Mouse (Mus musculus): ENCODE data around the gene Jag2.

Gene Jag2

DNA sequence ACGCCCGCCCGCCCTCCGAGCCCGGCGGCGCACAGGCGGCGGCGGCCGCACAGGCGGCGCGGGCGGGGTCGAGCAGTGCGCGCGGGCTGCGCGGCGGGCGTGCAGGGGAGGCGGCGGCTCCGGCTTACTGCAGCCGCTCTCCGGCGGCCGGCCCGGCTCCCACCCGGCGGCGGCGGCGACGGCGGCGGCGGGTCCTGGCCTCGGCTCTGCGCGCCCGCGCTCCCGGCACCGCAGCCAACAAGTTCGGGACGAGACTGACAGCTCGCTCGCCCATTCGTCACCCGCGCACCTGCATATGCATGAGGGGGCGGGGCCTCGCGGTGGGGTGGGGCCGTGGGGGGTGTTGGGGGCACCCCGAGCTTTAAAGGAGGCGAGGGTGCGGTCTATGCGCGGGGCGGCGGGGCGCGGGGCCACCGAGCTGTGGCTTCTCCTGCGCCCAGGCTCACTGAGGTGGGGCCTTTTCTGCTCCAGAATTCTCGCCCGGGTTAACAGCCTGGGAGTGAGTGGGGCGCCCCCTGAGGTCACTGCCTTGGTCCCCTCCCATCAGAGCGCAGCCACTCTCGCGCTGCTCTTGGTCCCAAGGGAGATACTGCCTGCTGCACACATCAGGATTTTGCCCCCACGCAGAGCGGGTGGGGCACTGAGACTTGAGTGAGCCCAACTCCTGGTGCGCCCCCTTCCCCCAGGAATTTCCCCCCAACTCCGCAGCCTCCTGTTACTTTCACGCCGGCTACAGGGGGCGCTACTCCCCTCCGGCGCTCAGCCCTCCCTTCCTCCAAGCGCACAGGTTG is at the start of gene Jag2:
Jag2 (minus strand) TSS at position 215 of the 791 bp plus-strand sequence.
- DNase-seq (ENCODE audit: extremely low spot score, low read depth, low spot score): no peak

DNA sequence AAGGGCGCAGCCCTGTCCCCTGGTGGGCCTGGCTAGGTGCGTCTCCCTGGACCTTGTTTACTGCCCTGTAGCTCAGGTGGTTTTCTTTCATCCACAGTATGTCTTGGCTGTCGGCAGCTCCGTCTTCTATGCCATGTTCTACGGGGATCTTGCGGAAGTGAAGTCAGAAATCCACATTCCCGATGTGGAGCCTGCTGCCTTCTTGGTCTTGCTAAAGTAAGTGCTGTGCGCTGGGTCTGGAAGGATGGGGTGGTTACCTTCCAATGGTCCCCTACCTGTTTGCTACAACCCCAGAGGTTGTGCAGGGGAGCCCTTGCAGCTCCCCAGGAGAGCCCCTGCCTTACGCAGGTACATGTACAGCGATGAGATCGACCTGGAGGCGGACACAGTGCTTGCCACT is 47.6 kb upstream of the Jag2 start:
- DNase-seq (ENCODE audit: extremely low spot score, low read depth, low spot score): no peak

DNA sequence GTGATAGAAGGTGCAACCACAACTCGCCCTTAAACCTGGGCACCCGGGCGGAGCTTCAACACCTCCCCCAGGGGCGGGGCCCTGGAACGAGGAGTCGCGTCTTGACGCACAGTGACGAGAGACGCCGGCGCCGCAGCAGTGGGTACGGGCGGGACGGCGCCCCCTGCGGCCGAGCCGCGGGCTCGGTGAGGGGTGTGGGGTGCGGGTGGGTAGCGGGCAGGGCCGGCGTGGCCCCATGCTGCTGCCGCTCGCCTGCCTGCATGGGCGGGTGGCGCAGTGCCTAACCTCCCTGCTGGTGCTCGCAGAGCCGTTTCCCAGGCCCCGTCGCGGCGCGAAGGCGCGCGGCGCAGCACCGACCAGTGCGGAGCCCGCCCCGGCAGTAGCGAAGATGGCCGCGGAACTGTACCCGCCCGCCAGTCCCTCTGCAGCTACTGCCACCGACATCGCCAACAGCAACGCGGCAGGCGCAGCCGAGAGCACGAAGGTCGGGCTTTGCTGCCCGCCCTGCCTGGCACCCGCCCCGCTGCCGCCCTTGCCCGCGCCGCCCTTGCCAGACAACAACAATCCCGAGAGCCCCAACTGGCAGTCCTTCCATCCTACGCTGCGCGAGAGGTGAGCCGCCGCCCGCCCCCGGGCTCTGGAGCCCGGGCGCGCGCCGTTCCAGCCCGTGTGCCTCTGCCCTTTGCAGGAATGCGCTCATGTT is 46.9 kb upstream of the Jag2 start, which contains the start of gene Btbd6:
Btbd6 (plus strand) TSS at position 112 of the 703 bp plus-strand sequence.
- DNase-seq (ENCODE audit: extremely low spot score, low read depth, low spot score): peak; percentile 50

DNA sequence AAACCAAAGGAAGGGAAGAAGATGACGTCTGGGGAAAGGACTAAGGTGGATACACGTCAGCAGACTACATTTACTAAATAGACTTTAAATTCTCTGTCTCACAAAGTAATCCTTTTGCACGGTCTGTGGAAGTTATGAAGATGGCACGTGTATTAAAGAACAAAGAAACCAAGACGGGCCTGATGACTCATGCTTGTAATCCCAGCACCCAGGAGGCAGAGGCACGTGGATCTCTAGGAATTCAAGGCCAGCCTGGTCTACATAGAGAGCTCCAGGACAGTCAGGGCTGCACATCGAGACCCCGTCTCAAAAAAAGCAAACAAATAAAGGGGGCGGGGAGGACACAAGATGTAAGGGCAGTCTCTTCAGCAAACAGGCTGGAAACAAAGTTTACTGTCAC is 45.2 kb upstream of the Jag2 start:
- no peak for DNase-seq (ENCODE audit: extremely low spot score, low read depth, low spot score)

DNA sequence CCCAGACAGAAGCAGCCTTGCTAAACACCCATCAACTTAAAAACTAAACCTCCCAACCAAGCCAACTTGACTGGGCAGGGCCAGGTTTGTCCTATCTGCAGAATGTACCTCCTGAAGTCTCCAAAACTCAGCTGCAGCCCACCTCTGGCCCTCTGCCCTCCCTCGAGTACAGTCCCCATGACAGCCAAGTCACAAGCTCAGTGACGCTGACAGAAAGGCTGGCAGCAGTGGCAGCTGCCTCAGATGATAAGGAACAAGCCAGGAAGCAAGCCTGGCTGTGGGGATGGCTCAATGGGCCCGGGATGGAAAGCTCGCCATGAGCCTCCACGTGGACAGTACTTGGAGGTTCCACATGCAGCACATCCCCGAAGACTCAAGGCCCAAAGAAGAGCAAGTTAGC is 40.0 kb upstream of the Jag2 start:
- no peak for DNase-seq (ENCODE audit: extremely low spot score, low read depth, low spot score)

DNA sequence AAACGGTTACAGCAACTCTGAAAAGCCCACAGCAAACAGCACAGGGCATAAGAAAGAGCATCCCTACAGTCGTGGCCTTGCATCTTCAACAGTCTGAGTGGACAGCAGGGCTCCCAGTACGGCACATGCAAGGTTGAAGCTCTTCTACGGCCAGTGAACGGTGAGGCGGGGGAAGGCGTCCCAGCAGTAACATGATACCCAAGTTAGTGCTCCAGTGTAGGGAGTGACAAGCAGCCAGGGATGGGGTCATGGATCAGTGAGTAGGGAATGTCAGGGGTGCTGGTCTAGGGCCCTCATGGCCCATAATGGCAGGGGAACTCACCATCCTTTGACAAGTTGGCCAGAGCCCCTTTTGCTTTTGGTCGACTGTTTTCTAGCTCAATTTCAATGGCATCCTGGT is 39.4 kb upstream of the Jag2 start:
- DNase-seq (ENCODE audit: extremely low spot score, low read depth, low spot score): no peak

DNA sequence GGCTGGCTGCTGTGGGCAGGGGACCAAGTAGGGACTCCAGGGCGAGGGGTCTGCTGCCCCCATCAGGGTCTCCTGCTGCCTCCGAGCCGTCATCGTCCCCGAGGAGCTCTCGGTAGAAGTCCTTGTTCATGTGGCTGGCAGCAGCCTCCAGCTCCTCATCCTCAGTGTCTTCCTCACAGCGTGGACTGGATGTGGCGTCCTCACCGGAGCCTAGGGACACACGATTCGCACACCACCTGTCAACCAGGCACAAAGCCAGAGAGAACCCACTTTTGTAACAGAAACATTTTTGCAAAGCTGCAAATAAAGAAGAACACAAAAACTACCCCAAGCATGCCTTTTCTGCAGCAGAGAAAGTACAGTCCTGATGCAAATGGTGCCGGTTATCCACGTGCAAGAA is 36.2 kb upstream of the Jag2 start:
- DNase-seq (ENCODE audit: extremely low spot score, low read depth, low spot score): no peak

DNA sequence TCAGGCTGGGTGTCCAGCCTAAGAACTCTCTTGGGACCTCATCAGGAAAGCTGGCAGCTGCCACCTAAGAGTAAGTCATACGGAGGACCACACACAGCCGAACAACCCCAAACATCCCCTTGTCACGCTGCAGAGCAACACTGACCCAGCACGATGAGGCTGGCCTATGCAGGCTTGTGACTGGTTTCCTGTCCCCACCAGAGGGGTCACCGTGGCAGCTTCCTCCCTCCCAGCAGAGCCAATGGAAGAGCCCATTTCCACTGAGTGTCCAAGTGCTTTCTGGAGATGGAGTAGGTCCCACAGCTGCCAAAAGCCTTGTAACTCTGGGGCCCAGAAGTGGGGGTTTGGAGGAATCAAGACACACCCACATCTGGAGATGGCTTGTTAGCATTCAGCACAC is 32.3 kb upstream of the Jag2 start:
- DNase-seq (ENCODE audit: extremely low spot score, low read depth, low spot score): no peak

DNA sequence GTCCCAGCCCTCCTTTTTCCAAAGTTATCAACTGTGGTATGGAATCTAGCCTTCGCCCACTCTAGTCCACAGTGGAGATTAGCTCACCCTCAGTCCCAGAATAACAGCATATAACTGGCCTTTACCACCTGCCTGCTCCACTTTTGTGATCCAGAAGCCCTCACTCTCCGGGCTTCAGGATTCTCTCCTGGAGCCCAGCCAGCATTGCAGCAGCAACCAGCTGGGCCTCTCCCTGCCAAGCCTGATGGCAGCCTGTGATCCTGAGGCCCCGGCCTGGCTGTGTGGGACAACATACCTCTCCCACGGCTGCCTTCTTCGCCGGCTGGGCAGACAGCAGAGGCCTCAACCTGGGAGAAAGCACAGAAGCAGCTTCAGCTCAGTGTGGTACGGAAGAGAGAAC is 31.9 kb upstream of the Jag2 start:
- DNase-seq (ENCODE audit: extremely low spot score, low read depth, low spot score): no peak

DNA sequence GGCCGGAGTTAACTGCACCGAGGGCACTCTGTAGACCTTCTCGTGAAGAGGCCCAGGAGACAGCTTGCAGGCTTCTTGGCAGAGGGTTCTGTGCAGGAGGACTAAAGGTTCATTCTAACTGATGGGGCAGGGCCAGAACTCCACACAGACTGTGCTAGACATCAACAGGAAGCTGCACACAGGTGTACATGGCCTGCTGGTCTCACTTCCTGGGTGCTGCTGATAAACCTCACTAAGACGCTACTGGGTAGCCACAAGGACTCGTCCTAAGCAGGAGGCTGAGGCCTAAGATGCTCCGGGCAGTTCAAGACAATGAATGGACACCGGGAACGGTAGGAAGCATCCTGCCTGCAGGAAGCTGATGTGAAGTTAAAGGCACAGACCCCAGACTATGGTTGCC is 29.8 kb upstream of the Jag2 start:
- no peak for DNase-seq (ENCODE audit: extremely low spot score, low read depth, low spot score)

DNA sequence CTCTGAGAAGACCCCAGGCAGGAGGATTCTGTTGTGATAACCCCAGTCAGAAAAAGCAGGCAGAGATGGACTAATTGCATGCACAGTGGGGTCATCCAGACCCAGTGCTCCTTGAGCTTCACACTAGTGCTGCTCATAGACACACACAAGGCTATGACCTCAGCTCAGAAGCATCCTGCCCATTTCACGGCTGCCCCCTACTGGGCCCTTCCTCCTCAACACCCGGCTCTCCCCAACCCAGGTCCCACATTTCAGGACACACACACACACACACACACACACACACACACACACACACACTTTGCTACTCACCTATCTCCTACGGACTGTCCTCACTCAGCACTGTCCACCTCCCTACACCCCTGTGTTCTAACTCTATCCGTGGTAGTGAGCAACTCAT is 28.7 kb upstream of the Jag2 start:
- no peak for DNase-seq (ENCODE audit: extremely low spot score, low read depth, low spot score)

DNA sequence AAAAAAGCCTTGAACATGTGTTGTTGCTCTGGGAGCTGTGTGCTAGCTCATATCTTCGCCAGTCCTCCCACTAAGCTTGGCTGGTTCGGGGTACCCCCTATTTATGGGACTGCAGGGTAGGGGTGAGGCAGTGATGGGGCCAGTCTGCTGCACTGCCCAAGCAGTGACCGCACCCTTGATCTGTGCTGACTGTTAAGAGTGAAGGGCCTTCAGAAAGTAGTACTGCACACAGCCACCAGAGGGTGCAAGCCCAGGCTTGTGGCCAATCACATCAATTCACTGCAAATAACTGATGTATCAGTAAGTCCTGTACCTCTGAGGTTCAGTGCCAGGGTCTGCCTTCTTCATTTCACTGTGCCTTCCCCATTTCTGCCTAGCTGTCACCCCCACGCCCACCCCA is 26.2 kb upstream of the Jag2 start:
- DNase-seq (ENCODE audit: extremely low spot score, low read depth, low spot score): no peak

DNA sequence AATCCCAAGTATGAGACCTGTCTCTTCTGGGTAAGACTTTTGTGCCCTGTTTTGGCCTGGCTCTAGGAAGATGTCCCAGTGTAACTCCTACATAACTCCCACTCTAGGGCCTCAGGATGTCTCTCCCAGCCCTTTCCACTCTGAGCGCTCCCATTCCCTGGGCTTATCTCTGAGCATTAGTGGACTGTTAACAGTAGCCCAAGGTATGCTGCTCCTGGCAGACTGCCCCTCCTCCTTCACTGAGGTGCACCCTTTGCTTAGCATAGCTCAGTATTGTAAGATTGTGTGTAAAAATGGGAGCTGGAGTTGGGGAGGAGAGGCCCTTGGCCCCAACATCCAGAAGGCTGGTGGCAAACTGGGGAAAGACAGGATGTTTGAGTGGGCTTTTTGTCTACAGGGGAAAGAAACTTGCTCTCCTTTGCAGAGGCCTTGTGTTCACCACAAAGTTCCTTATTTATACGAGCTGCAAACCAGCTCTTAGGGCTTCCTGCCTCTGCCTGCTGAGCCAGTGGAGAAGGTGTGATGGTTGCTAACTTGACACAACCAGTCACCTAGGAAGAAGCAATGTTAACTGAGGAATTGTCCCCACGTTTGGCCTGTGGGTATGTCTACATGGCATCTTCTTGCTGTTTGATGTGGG is 23.5 kb upstream of the Jag2 start:
- no peak for DNase-seq (ENCODE audit: extremely low spot score, low read depth, low spot score)

DNA sequence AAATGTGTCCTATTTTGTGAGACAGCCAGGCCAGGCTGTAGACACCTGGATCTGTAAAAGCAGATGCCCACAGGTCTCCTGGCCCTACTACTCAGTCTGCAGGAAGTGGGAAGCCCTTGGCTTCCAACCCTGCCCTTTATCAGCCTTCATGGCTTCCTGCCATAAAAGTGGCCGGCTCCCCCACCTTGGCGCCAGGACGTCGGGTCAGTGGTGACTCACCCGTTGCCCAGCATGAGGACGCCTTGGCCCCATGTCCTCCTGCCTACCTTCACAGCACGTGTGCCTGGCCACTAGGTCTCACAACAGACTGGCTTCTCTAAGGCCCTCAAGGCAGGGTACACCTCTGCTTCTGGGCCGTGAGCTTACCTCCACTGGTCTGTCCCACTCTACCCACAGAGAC is 22.9 kb upstream of the Jag2 start:
- no peak for DNase-seq (ENCODE audit: extremely low spot score, low read depth, low spot score)

DNA sequence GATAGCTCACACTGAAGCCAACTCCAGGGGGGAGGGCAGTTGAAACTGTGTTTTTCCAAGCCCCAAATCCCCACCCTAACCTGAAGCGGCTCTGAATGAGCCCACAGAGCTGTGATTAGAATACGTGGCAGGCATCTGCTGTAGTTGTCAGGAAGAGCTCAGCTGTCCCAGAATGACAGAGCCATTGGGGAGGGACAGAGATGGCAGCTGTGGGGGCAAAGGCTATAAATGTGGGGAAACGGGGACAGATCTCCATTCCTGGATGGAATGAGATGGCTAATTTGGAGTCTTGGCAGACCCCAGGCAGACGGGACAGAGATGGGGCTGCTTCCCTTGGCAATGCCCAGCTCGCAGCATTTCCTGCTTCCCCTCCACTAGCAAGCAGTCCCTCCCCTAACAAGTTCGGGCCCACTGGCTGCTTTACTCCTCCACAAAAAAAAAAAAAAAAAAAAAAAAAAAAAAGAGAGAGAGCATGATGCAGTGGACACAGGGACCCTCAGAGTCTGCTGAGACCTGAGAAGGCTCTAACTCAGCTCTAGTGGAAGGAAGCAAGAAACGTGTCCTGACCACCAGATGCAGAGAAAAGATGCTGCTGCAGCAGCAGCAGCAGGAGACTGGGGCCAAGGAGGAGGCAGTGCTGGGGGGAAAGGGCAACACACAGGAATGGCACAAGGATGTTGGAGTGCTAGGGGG is 21.7 kb upstream of the Jag2 start:
- no peak for DNase-seq (ENCODE audit: extremely low spot score, low read depth, low spot score)

DNA sequence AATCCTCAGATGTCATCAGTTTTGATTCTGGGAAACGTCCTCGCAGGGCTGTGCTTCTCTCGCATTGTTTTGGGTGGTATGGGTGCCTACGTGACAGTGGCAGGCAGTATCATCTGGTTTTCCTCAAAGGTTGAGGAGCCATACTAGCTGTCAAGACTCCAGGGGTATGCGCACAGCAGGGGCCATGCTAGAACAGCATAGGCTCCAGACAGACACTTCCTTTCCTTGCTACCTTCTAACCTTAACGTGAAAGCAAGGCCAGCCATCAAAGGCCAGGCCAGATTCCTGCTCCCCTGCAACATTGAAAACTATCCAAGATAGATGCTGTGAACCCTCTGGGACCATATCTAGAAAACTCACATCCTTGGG is 21.2 kb upstream of the Jag2 start:
- DNase-seq (ENCODE audit: extremely low spot score, low read depth, low spot score): no peak

DNA sequence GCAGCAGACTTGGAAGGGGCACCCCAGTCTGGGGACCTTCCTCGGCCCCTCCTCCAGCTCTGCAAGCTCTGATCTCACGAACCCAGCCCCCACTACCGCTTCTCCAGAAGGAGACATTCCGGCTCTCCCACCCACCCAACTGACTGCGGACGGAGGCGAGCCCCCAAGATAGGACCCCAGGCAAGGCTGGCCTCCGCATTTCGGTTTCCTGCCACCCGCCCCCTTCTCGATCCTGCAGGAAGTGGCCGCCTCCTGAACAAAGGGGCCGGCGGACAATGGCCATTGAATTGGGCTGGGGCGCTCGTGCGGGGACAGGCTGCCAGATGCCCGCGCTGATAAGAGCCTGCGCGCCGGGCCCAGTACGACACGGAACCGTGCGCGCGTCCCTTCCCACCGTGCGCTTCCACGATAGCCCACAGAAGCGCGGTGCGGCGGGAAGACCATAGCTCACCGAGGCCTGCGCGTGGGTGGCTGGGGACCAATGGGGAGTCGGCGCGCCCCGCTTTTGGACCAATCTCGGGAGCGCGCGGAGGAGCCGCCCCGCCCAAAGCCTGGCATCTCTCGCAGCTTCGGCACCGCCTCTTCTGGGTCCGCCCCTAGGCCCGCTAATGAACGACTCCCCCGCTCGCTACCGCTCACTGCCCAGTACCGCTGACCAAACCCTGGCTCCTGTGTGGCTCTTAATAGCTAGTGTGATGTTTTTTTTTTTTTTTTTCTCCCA is 20.6 kb upstream of the Jag2 start:
- no peak for DNase-seq (ENCODE audit: extremely low spot score, low read depth, low spot score)

DNA sequence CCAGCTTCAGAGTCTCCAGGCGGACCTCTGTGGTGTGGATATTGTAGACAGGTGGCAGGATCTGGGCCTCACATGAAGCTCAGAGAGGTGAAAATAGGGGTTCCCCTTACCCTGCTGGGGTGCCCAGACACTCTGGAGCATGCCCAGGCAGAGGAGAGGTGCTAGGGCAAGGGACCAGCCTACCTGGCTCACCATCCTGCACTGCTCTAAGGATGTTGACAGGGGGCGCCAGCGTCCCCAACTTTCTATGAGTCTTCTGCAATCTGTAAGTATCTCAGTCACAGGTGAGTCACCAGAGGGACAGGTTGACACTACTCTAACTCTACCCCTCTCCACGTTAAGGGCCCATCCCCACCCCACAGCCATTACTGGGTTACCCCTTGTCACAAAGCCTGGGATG is 17.7 kb upstream of the Jag2 start:
- no peak for DNase-seq (ENCODE audit: extremely low spot score, low read depth, low spot score)

DNA sequence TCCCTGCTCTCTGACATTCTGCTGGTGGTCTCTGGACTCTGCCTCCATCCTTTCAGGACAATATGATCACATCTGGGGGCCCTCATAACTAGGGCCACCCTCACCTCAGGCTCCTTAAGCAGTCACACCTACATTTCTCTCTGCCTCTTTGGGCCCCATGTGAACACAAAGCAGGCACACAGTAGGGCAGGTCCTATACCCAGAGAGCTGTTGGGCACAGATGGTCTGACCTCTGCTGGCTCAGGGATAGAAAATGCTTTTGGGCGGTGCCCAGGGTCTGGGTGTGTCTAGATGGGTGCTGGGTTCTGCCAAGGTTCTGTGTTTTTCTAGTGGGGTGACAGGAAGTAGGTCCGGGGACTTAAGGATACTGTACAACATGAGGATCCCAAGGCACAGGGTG is 14.1 kb upstream of the Jag2 start:
- no peak for DNase-seq (ENCODE audit: extremely low spot score, low read depth, low spot score)

DNA sequence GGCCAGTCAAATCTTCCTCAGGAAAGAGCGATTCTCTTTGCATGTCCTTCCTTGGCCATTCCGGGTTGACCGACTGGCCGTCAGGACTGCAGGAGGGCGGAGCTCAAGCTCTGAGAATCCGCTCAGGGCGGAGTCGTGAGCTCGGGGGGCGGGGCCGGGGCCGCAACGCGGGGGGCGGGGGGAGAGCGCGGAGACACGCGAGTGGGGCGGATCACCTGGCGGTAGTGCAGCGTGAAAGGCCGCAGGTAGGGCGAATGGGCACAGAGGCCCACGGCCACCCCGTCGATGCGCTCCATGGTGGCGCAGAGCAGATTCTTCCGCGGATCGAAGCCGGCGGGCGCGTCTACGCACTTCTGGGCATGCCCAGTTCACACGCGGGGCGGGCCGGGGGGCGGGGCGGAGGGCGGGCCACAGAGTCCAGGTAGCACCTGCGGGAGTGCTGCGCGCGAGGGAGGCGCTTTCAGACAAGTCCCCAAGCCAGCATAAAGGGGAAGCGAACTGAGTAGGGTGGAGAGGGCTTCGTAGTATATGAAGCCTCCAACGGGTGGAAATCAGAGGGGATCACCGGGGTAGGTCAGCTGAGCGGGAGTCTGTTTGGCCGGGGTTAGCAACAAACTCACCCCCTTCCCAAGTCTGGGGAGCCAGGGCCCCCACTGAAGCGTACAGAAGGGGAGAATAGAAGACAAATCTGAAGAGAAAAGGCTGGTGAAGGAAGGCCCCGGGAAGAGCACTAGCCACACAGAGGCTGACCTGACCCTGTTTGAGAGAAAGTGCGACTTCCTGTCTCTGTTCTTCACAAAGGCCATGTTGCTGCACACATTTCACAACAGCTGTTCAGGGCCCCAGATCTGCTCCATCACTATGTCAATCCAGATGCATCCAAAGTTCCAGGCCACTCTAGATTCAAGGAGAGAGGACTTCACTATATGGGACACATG is 12.5 kb upstream of the Jag2 start, which contains the start of gene Nudt14:
Nudt14 (minus strand) TSS at position 349 of the 938 bp plus-strand sequence.
- no peak for DNase-seq (ENCODE audit: extremely low spot score, low read depth, low spot score)
